Mouse (Mus musculus) lung, embryonic 15.5 days (tissue): ENCODE measurements around the gene Tomm40. TPM values are rescaled to one million over a fixed set of nuclear protein-coding genes. Genes with fewer than 3 reads are reported as not detected.
A peak's percentile ranks its signal among the peaks of the same experiment; 100 is the strongest.
"Not testable (repeated sequence)": the region's sequence is repeated elsewhere in the genome, so short reads cannot be mapped to it uniquely, and the experiment has no call there.

ENCODE experiments used
- ATAC-seq: fragments of 200-750 bp; cut with Nextera tagmentation; 2 replicates; pipeline ENCODE4 v1.8.0; 2017; ENCODE audit warnings: moderate number of reproducible peaks, borderline replicate concordance; ENCODE audit not compliant: low FRiP score, low TSS enrichment; ENCODE audit errors: extremely low read depth
- H3K27ac ChIP-seq: fragments of 300-500 bp; sonication (generic); 2 replicates; pipeline ENCODE4 v1.5.1; 2015; ENCODE audit warnings: moderate library complexity, mild to moderate bottlenecking, inconsistent platforms
- H3K27me3 ChIP-seq: fragments of 300-500 bp; sonication (generic); 2 replicates; pipeline ENCODE4 v1.6.1; 2015; ENCODE audit warnings: inconsistent platforms
- H3K36me3 ChIP-seq: fragments of 300-500 bp; sonication (generic); 2 replicates; pipeline ENCODE4 v1.6.1; 2015; ENCODE audit warnings: inconsistent platforms
- H3K4me1 ChIP-seq: fragments of 300-500 bp; sonication (generic); 2 replicates; pipeline ENCODE4 v1.6.1; 2015; ENCODE audit warnings: inconsistent platforms
- H3K4me2 ChIP-seq: fragments of 300-500 bp; sonication (generic); 2 replicates; pipeline ENCODE4 v1.6.1; 2015; ENCODE audit warnings: inconsistent platforms, mild to moderate bottlenecking, moderate library complexity
- H3K4me3 ChIP-seq: fragments of 300-500 bp; sonication (generic); 2 replicates; pipeline ENCODE4 v1.5.1; 2015; ENCODE audit warnings: mild to moderate bottlenecking, inconsistent platforms
- H3K9ac ChIP-seq: fragments of 300-500 bp; sonication (generic); 2 replicates; pipeline ENCODE4 v1.6.1; 2015; ENCODE audit warnings: inconsistent platforms
- H3K9me3 ChIP-seq: fragments of 300-500 bp; sonication (generic); 2 replicates; pipeline ENCODE4 v1.6.1; 2016; ENCODE audit warnings: inconsistent platforms
- WGBS: fragments of 180-500 bp; shearing (Covaris S2); methylation state at CpG from one replicate; pipeline ENCODE4 v1.1.7; 2015; 5-methylcytosine and 5-hydroxymethylcytosine counted together
- polyA plus RNA-seq: library from polyadenylated mRNA; unstranded; fragments of >200 nt; fragmentation: Nextera tagmentation; extraction: Ambion mirVana; gene quantifications from 2 replicates; pipeline ENCODE4 v1.2.1, GENCODE M21; 2015

Gene Tomm40
- polyA plus RNA-seq, 1 experiment from 2014 or later: 149 TPM

DNA sequence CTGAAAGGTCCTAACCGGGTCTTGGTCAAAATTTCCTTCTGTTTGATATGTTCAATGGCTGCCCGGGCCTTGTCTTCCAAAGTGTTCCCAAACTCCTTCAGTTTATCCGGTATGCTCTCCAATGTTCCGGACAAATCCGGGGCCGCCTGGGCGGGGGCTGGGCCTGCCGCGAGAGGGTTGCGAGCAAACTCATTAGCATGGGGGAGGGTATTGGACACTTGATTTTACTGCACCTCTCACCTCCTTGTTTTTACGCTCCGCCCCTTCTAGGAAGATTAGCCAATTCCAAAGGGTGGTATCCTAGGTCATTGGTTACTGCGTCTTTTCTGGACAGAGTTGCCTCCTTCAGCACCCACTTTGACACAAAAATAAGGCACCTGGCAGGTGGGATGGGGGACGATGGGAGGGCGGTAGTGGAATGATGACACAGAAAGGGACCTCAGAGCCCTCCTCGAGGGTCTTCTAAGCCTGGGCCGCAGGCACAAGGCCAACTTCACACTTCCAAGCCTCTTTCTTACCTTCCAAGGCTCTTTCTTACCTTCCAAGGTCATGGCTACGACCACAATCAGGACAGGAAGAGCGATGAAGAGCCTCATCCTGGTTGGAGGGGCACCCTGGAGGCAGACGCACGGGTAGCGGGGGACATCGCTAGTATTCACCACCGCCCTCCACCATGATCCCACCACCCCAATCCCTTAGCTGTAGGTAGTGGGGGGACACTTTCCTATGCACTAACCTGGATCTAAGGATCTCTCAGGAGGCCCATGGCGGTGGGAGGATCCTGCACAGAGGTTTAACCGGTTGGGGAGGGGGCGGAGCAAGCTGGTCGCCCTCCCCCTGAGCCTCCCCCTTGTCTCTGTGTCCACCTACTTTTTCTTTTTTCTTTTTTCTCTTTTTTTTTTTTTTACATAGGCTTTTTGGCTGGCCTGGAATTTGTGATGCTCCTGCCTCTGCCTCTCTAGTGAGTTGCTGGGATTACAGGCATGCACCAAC is 23.1 kb downstream of the Tomm40 start, which contains the start of gene Apoc1:
Gene Apoc1 (minus strand): TSS at position 788 of the 993 bp plus-strand sequence.
- 0 out of 2 replicates have a peak, but pooled peaks cover 3% of the 10 kb centered on the region for H3K36me3 ChIP-seq
- no peaks in the 10 kb centered on the region for H3K27me3 ChIP-seq
- H3K9me3 ChIP-seq: no peaks in the 10 kb centered on the region
- H3K27ac ChIP-seq: peak within 1 kb of the TSS; percentile 74
- WGBS: 50% methylated on average over 28 of the region's 28 CpGs
- no peak within 1 kb of the TSS for H3K4me3 ChIP-seq
- H3K4me1 ChIP-seq: peaks cover 39% of the 10 kb centered on the region
- no peak within 1 kb of the TSS for H3K9ac ChIP-seq
- no peak for ATAC-seq
- peak within 1 kb of the TSS; percentile 17; the same call in 1 of the 2 replicates for H3K4me2 ChIP-seq

DNA sequence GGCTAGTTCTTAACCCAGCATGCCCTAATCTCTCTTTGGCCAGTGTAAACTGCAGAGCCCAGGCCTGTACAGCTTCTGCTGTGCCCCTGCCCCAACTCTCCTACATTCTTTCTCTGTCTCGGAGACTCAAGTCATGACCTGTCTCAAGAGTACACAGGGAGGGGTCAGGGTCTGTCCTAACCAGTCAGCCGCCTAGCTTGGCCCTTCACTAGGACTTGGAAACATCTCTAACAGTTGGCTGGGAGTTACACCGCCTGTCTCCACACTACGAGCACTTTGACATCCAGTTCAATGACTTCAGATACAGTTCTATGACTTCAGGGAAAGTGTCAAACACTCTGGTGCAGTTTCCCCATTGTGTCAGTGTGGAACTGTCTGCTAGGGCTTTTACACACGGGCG is 23.8 kb downstream of the Tomm40 start:
- WGBS: 66% methylated on average over 6 of the region's 6 CpGs
- Histone ChIP-seq H3K27me3 (no peaks in the 10 kb centered on the region), H3K4me3 (no peak overlapping the region), H3K4me1 (peaks cover 39% of the 10 kb centered on the region), H3K9ac (no peak overlapping the region), H3K4me2 (0 out of 2 replicates have a peak overlapping the region, but pooled peaks have one; percentile 17), H3K27ac (no peak overlapping the region), H3K9me3 (no peaks in the 10 kb centered on the region), H3K36me3 (0 out of 2 replicates have a peak, but pooled peaks cover 1% of the 10 kb centered on the region)
- no peak for ATAC-seq

DNA sequence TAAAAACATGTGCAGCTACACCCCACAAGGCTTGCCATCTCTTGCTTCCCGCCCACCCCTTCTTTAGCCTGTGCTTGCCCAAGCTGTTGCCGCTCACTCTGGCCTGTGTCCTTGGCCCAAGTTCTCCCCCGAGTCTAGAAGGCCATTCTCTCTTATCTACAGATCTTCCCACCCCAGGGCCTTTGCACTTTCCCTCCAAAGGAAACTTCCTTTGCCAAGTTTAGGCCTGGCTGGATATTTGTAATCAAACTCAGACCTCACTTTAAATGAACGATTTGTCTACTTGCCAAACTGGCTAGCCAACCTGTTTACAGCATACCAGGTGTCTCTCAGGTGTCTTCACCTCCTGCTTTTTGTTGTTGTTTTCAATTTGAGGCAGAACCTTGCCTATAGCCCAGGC is 24.4 kb downstream of the Tomm40 start:
- Histone ChIP-seq H3K36me3 (no peaks in the 10 kb centered on the region), H3K9ac (no peak overlapping the region), H3K27me3 (no peaks in the 10 kb centered on the region), H3K27ac (no peak overlapping the region), H3K4me3 (no peak overlapping the region), H3K4me2 (no peak overlapping the region), H3K9me3 (no peaks in the 10 kb centered on the region), H3K4me1 (peaks cover 39% of the 10 kb centered on the region)
- no peak for ATAC-seq
- 72% methylated on average over 4 of the region's 4 CpGs for WGBS

DNA sequence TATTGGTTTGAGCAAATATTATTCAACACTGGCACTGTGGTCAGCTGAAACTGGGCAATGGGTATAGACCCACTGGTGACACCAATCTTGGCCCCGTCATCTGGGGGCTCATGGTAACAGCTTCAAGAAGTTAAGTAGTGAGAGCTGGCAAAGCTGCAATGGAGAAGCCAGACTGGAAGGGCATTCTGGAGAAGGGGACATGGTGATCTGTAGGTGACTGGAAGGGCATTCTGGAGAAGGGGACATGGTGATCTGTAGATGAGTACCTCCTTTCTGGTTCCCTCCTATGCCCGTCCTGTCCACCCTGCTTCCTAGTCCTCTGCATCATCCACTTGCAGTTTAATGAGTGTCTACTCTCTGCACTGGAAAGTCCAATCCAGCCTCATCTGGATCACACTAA is 26.6 kb downstream of the Tomm40 start:
- no peak overlapping the region for H3K4me2 ChIP-seq
- H3K4me1 ChIP-seq: peaks cover 24% of the 10 kb centered on the region
- 84% methylated on average over 2 of the region's 2 CpGs for WGBS
- no peaks in the 10 kb centered on the region for H3K27me3 ChIP-seq
- H3K9me3 ChIP-seq: no peaks in the 10 kb centered on the region
- no peaks in the 10 kb centered on the region for H3K36me3 ChIP-seq
- H3K27ac ChIP-seq: no peak overlapping the region
- no peak overlapping the region for H3K4me3 ChIP-seq
- no peak for ATAC-seq
- no peak overlapping the region for H3K9ac ChIP-seq

DNA sequence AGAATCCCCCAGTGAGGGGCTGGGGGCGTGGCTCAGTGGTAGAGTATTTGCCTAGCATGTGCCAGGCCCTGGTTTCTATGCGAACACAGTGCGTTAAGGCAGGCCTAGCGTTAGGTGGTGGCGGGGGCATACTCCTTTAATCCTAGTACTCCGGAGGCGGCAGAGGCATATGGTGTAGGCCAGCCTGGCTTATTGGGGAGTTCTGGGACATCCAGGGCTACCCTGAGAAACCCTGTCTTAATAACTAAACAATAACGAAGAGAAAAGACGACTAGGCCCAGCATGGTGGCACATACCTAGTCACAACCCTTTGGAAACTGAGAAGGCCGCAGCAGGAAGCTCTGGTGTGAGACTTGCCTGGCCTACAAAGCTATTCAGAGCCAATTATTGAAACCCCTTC is 27.1 kb downstream of the Tomm40 start:
- no peaks in the 10 kb centered on the region for H3K9me3 ChIP-seq
- H3K36me3 ChIP-seq: no peaks in the 10 kb centered on the region
- H3K27ac ChIP-seq: no peak overlapping the region
- ATAC-seq: no peak
- H3K4me3 ChIP-seq: no peak overlapping the region
- H3K4me2 ChIP-seq: no peak overlapping the region
- WGBS: 86% methylated on average over 10 of the region's 10 CpGs
- no peaks in the 10 kb centered on the region for H3K27me3 ChIP-seq
- peaks cover 21% of the 10 kb centered on the region for H3K4me1 ChIP-seq
- H3K9ac ChIP-seq: no peak overlapping the region

DNA sequence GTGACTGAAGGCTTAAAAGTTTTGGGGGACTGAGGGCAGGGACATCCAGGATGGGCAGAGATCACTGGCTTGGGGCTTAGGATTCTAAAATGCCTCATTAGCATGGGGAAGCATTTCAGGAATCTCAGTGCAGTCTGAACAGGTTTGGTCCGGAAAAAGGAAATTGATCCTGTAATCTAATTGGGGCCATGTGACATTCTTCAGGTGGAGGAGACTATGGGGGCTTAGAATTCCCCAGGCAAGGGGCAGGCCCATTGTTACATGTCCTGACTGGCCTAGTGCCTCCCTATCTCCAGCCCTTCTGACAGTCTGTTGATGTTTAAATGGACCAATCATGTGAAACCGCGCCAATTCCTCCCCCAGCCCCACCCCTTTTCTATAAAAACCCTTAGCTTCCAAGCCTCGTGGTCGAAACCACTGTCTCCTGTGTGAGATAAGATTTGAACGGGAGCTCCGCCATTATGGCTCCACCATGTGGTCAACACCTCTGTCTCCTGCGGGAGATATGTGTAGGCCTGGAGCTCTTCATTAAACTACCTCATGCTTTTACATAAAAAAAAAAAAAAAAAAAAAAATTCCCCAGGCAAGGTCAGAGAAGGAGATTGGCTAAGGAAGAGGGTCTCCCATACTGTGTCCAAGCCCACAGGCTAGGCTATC is 28.2 kb downstream of the Tomm40 start:
- H3K36me3 ChIP-seq, H3K9ac ChIP-seq, H3K4me3 ChIP-seq, H3K27me3 ChIP-seq, ATAC-seq, H3K27ac ChIP-seq, H3K9me3 ChIP-seq, H3K4me2 ChIP-seq: not testable (repeated sequence)
- peaks cover 13% of the 10 kb centered on the region for H3K4me1 ChIP-seq
- 54% methylated on average over 8 of the region's 8 CpGs for WGBS

DNA sequence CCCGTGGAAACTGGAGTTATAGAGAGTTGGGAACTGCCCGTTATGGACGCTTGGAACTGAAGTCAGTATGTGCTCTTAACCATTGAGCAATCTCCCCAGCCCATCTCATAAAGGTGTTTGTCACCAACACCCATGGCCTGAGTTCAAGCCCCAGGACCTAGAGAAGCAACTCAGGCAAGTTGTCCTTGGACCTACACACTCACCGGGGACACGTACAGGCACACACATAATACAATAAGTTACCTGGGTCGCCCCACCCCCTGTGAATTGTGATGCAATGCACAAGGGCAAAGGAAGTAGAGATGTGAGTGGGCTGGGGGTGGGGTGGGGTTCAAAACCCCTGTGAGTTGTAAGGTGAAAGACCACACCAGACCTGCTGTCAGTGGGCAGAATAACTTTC is 28.7 kb downstream of the Tomm40 start:
- no peaks in the 10 kb centered on the region for H3K36me3 ChIP-seq
- H3K4me1 ChIP-seq: peaks cover 12% of the 10 kb centered on the region; the same call in 1 of the 2 replicates
- no peak for ATAC-seq
- no peak overlapping the region for H3K4me2 ChIP-seq
- no peaks in the 10 kb centered on the region for H3K9me3 ChIP-seq
- no peak overlapping the region for H3K9ac ChIP-seq
- 77% methylated on average over 6 of the region's 6 CpGs for WGBS
- H3K27ac ChIP-seq: no peak overlapping the region
- no peak overlapping the region for H3K4me3 ChIP-seq
- H3K27me3 ChIP-seq: no peaks in the 10 kb centered on the region

DNA sequence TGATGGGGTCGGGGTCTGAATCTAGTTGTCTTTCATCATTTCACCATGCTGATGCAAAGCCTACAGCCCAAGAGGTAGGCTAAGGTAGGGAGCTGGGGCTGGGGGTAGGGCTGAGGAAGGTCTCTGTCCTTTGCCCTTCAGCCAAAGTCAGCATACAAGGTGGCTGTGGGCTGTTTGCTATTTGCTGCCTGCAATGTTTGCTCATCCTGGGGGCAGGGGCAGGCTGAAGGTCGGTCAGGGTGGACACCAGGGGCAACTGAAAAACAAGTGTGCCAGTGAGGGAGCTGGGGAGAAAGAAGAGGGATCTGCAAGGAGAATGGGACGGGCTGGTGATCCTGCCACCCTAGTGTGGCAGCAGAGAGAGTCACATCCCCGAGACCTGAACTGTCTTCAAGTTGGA is 29.9 kb downstream of the Tomm40 start:
- no peak overlapping the region for H3K4me3 ChIP-seq
- H3K36me3 ChIP-seq: no peaks in the 10 kb centered on the region
- ATAC-seq: no peak
- 43% methylated on average over 4 of the region's 4 CpGs for WGBS
- H3K27ac ChIP-seq: no peak overlapping the region
- no peak overlapping the region for H3K9ac ChIP-seq
- H3K4me2 ChIP-seq: no peak overlapping the region
- peaks cover 16% of the 10 kb centered on the region; the same call in 1 of the 2 replicates for H3K4me1 ChIP-seq
- H3K27me3 ChIP-seq: no peaks in the 10 kb centered on the region
- no peaks in the 10 kb centered on the region for H3K9me3 ChIP-seq

DNA sequence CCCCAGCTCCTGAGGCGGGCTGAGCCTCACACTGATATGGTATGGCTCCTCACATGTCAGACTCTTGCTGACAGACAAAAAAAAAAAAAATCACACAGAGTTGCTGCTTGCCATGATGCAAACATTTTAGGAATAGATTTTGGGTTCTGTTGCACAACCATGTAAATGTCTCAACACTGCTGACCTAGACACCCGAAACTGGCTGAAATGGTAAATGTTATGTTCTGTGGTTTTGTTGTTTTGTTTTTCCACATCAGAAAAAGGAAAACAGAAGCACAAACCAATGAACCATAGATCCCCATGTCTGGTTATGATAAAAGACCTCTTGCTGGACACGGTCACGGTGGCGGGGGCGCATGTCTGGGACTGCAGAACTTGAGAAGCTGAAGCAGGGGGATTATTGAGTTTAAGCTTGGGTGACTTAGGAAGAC is 31.5 kb downstream of the Tomm40 start:
- Histone ChIP-seq H3K4me3 (no peak overlapping the region), H3K4me2 (no peak overlapping the region), H3K27ac (no peak overlapping the region), H3K36me3 (no peaks in the 10 kb centered on the region), H3K27me3 (no peaks in the 10 kb centered on the region), H3K9me3 (no peaks in the 10 kb centered on the region), H3K4me1 (peaks cover 16% of the 10 kb centered on the region; the same call in 1 of the 2 replicates), H3K9ac (no peak overlapping the region)
- WGBS: 84% methylated on average over 6 of the region's 6 CpGs
- ATAC-seq: no peak

DNA sequence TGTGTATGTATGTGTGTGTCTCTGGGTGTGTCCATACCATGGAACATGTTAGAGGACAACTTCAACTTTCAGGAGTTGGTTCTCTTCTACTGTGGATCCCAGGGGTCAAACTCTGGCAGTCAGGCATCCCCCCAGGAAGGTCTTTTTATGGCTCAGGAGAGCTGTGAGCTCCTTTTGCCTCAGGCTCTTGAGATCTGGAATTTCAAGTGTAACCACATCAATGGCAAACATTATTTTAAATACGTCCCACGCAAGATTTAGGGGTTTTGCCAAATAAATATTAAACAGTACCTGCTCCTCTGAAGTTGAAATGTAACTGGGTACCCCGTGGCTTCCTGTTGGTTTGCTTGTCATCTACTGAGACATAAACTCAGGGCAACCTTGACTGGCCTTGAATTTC is 32.3 kb downstream of the Tomm40 start:
- Histone ChIP-seq H3K36me3 (no peaks in the 10 kb centered on the region), H3K27me3 (no peaks in the 10 kb centered on the region), H3K4me1 (peaks cover 16% of the 10 kb centered on the region; the same call in 1 of the 2 replicates), H3K4me2 (no peak overlapping the region), H3K9me3 (no peaks in the 10 kb centered on the region), H3K4me3 (no peak overlapping the region), H3K9ac (no peak overlapping the region), H3K27ac (peak overlapping the region; percentile 65)
- no peak for ATAC-seq
- WGBS: 52% methylated on average over 3 of the region's 3 CpGs

DNA sequence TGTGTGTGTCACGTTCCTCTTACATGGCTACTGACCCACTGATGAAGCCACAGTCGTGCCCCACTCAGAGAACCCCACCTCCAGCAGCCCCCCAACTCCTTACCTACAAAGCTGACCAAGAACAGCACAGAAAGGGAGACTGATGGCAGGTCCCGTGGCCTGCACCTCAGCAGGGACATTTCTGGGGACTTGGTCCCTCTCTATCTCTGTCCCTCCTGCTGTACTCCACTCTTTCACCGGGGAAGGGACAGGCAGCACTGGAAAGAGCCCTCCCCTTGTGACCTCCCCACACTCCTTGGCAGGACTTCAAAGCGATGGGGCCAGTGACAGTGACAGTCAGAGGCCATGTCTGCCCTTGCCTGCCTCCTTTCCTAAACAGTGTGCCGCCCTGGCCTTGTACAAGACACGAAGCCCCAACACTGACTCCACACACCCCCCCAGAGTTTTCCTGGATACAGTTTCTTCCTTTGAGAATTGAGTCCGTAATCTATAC is 34.0 kb downstream of the Tomm40 start, which contains the start of the genes Gm44805 and Apoc4:
Gene Gm44805 (minus strand): TSS at position 222 of the 493 bp plus-strand sequence.
Gene Apoc4 (minus strand): TSS at position 278 of the 493 bp plus-strand sequence.
- ATAC-seq: no peak
- Histone ChIP-seq H3K9me3 (no peaks in the 10 kb centered on the region), H3K27me3 (no peaks in the 10 kb centered on the region), H3K9ac (no peak within 1 kb of the TSS), H3K4me1 (peaks cover 16% of the 10 kb centered on the region; the same call in 1 of the 2 replicates), H3K27ac (peak within 1 kb of the TSS; percentile 65; the same call in 1 of the 2 replicates), H3K4me3 (no peak within 1 kb of the TSS), H3K4me2 (no peak within 1 kb of the TSS), H3K36me3 (no peaks in the 10 kb centered on the region)
- WGBS: 44% methylated on average over 8 of the region's 8 CpGs
